Mouse (Mus musculus) adrenal gland, postnatal 10 days (tissue): ENCODE results near the gene Taok3. TPM values are rescaled to one million over a fixed set of nuclear protein-coding genes. Genes with fewer than 3 reads are reported as not detected.
A peak's percentile ranks its signal among the peaks of the same experiment; 100 is the strongest.

Experiments used
- DNase-seq: peaks from one replicate; pipeline ENCODE4 v3.0.0; 2021; ENCODE audit warnings: mixed read lengths
- long read RNA-seq, 2 experiments: library from polyadenylated mRNA; stranded (forward); transcript quantifications; one replicate each; pipeline ENCODE4 v2.0.0; 2021
- total RNA-seq, 2 experiments: library from RNA; stranded (reverse); gene quantifications; 2 replicates each; pipeline ENCODE4 v1.2.3; 2021

The Taok3 gene
- 10 to 100 TPM; 26.0 to 29.3 TPM for total RNA-seq
- long read RNA-seq, experiment 1, full-length matches to known transcripts: 20 of 52 reads
- long read RNA-seq, experiment 1, partial matches to known transcripts: 24 of 52 reads
- long read RNA-seq, experiment 1, other reads (novel, unspliced or antisense): 8 of 52 reads
- long read RNA-seq, experiment 2, partial matches to known transcripts: 0 of 1 reads
- long read RNA-seq, experiment 2, other reads (novel, unspliced or antisense): 1 of 1 reads

DNA sequence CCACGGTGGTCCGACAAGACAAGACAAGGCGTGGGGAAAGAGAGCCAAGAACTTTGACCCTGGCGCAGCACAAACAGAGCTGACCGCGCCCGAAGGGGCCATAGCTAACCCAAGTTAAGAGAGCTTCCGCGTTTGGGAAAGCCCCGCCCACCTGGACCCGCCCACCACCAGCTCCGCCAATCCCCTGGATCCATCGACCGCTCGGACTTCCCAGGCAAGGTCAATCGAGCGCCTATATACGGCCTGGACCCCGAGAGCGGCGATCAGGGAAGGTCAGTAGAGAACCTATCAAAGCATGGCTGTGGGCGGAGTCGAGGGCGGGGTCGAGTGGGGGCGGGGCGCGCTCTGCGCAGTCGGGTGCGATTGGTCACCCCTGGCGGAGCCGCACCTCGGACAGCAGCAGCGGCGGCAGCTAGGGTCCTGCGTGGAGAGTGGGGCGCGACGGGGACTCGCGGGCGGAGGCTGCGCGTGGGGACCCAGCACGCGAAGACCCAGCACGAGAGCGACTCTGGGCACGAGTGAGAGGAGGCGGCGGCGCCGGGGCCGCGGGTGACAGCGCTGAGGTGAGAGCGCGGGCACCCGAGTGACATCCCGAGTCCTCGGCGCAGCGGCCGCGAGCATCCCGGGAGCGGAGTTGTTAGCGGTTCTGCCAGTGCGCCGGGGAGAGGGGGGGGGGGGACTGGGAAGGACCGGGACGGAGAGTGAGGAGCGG, at the start of gene Taok3:
TSS of gene Taok3 (plus strand) at position 353 of the 712 bp plus-strand sequence.
- peak; percentile 100 for DNase-seq

DNA sequence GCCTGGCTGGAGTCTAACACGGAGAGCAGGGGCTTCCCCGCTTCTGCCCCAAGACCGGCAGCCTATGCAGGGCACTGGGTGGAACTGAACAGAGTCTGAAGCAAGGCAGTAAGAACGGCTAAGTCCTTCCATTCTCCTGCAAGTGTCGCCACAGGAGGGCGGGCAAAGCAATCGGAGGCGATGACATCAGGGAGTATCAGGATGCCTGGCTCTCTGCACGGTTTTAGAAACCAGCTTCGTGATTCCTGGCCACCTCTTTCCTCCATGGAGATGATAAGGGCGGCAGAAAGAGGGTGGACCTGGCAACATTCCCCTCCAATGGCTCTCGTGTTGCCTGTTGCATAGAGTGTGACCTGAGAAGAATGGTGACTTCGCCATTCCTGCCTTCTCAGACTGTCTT, 32.2 kb upstream of the Taok3 start:
- no peak for DNase-seq

DNA sequence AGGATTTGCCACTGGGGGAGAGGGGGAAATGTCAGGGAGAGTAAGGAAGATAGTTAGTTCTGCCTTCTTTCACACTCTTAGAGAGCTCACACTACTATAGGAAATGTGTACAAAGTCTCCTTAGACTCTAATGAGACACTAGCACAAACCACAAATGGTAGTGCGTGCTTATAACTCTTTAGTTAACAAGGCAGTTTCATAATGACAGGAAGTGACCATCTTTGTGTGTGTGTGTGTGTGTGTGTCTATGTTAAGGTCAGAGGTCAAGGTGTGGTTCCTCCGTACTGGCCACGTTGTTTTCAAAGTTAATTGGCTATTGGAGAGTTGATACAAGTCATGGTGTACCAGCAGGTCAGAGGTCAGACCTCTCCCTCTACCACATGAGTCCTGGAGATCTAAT, 30.8 kb upstream of the Taok3 start:
- no peak for DNase-seq

DNA sequence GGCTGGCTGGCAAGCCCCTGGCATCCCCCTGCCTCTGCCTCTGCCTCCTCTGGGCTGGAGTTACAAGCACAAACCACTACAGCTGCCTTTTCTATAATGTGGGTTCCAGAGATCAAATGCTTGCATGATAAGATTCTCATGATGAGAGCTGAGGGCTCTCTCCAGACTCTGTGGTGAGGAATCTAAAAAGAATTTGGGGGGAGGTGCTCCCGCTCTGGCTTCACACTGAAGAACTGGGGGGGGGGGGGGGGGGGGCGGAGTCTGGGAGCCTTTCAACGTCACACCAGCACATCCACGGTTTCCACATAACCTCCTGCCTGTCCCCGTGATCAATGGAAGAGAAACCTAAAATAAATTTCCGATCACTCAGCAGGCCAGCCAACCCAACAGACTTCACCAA, 30.1 kb upstream of the Taok3 start:
- no peak for DNase-seq

DNA sequence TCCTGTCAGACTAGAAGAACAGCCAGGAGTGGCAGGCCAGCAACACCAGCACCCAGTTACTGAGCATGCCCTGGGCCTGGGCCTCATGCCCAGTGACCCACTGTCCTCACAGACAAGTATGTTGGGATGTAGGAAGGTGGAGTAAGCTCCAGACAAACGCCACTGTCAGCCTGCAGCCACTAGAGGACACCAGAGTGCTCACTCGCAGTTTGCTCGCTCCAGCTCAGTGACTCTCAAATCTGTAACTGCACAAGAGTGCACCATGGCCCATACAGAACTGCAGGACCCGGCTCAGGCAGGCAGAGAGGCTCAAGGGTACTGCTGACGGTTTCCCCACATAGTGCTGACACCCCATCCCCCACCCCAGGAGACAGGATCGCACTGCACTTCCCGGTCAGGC, 25.5 kb upstream of the Taok3 start:
- DNase-seq: peak; percentile 57

DNA sequence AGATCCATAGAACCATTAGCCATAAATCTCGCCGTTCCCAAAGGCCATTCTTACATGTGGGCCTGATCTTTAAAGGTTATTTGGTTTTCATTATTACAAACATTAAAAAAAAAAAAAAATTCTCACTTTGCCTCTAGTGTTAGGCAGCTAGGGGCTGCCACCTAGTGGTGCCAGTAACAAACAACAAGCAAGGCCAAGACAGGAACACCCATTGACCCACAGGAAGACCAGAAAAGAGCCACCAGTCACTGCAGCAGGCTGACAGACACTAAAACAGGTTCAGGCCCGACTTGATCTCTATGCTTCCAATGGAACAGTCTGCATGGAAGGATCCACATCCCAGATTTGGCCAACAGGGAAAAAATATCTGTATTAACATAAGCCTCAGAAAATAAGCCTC, 23.2 kb upstream of the Taok3 start:
- DNase-seq: peak; percentile 55

DNA sequence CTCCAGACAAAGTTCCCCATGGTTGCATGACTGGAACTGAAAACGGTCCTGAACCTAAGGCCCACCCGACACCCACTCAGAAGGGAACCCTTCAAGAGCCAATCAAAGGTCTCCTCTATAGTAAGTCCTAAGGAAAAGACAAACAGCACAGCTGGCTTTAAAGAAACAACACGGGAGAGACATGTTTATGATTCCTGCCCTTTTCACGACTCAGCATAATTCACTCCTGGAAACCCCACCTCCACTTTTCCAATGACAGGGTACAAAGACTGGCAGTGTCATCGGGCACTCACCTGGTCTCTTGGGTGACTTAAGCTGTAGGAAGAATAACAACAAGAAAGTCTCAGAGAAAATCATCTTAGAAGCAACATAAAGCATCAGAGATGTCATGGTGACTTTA, 20.9 kb upstream of the Taok3 start:
- no peak for DNase-seq

DNA sequence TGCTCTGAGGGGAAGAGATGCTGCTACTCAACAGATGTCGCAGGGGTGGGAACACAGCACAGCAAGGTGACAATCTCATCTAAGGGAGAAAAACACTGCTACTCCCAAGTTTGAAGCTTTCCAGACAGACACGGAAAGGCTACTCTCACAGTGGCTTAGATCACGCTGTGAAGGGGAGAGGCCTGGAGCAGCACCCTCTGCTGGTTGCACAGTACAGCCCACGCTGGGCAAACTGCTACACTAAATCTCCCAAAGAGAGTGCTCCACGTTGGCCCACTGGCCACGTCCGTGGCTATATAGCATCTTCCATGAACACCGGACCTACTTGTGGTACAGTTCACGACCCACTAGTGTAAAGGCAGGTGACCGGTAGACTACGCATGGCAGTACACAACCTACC, 20.2 kb upstream of the Taok3 start:
- DNase-seq: no peak

DNA sequence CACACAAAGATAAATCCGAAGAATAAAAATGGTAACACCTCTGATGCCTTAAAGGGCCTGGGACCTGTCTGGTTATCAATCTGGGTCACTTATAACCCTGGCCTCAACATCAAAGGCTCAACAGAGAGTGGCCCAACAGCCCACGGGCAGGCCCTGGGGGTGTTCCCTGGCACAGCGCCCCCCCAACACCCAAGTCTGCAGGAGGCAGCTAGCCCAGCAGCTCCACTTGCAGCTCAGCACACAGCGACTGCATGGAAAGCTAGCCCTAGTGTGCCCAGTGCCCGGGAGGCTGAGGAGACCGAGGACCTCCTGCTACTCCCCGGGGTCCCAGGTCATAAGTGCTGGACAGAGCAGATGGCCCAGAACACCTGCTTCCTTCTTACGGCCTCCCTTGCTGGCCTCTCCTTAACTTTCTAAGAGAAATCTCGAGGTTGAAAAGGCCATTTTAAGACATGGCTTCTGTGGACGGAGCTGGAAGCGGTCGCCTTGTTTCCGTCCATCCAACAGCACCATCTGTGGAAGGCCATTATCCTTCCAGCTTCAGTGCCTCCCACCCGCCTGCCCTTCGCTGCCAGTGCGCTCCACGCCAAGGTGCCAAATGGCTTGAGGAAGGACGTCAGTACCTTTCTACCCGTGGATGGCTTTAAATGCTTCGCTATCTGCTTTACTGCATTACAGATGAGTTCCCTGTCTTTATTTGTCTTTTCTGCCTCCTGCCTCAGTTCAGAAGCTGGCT, 16.6 kb upstream of the Taok3 start:
- DNase-seq: no peak

DNA sequence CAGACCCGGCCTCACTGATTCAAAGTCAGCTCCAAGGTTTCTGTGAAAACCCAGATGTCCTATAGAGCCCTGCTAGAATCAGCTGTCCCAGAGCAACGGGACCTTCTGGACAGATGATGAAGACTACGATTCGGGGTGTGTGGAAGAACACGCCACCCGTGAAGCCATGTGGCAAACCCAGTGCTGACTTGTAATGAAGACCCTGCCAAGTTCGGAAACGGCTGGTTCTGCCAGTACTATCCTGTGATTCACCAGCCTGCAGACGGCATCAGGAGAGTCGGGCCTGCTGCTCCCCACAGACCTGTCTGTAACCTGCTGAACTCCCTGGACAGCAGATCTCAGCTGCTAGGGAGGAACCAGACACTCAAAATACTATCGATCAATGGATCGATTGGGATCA, 15.6 kb upstream of the Taok3 start:
- no peak for DNase-seq

DNA sequence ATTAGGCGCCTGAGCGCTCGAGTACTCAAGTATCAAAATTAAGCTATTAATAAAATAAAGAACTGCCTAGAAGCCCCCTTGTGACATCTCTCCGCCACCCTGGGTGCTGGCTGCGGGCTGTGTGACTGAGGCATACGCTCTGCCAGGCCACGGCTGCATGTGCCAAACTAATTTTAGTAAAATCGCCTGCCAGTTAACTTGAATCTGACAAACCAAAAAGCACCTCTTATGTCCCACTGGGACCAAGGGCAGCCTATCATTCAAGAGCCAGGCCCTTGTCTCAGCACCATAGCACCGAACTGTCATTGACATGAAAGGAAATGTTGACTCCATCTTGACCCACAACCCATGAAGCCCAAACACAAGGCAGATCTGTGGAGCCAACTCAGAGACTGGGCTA, 14.2 kb upstream of the Taok3 start:
- no peak for DNase-seq

DNA sequence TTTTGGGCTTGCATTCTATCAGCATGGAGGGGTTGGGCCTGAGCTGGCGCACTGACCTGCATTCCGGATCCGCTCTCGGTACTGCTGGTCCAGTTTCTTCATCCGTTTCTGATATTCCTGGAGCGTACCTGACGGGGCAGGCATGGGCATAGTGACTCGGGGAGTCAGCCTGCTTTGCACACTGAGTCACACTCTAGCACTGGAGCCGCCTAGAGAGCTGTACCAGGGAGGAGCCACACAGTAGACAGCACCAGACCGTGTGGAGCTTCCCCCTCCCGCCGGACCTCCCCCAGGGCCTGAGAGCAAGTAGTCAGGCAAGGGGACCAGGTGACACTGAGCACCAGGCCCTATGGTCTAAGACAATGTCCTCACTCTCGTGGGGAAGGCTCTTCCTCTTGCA, 11.6 kb upstream of the Taok3 start:
- DNase-seq: no peak

DNA sequence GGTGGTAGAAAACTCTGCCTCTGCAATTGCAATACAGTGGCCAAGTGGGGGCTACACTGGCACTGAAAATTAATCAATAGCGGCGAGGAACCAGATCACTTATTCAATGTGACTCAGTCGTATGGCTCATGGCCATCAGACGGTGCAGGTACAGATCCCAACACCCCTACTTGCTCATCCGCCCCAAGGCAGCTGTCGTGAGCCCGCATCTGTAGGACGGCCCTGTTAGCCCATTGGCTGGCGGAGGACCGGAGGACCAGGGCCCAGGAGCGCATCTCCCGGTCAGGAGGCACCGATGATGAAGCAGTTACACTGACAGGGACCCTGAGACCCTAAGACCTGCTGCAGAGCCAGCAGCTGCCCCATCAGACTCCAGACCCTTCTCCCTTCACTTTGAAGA, 11.2 kb upstream of the Taok3 start:
- DNase-seq: no peak

DNA sequence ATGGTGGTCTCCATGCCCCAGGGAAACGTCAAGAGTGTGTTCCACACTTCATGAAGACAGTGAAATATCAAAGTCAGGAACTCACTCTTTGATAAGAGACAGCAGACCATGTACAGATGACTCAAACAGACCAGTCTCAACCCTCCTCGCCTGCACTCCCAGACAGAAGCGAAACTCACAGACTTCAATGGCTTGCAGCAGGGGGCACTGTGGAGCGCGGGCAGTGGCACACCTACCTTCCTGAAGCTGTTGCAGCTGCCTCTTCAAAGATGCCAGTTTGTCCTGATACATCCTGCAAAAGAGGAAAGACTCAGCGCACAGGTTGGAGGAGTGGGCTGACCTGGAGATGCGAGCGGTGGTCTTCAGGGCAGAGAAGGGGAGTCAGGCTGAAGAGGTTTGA, 10.4 kb upstream of the Taok3 start:
- DNase-seq: peak; percentile 40

DNA sequence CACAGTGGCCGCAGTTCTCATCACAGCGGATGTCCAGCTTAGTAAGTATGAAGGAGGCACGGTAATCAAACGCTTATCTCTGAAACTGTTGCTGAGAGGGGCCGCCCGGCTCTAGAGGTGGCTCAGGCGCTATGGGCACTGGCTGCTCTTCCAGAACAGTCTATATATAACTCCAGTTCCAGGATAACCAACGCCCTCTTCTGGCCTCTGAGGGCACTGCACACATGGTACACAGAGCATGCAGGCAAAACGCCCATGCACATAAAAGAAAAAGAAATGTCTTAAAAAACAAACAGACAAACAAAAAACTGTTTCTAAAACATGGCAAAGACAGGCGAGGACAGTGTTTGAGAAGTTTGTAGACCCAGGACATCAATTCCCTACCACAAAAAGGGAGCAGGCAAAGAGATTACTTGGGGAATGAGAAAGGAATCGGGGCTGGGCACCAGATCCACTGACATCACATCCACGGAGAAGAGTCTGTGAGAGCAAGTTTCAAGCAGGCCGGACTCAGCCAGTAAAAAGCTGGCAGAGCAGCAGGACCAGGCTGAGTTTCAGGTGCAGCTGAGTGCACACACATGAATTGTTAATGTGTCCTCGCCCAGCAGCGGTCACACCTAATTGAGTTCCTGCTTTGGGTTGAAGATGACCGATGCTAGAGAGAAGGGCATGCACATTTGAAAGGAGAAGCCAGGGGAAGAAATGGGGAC, 8.7 kb upstream of the Taok3 start:
- no peak for DNase-seq

DNA sequence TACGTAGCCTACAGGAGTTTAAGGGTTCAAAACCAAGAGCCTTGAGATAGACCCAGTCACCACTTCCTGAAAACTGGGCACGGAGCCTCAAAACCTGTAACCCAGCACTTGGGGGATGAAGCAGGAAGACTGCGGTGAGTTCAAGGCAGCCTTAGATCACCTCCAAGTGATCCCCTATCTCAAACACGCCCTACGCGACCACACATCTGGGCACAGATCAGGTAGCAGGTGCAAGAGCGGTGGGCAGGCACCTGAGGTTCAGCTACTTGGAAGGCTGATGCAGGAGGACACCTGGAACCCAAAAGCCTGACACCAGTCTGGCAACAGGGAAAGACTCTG, 8.2 kb upstream of the Taok3 start:
- no peak for DNase-seq

DNA sequence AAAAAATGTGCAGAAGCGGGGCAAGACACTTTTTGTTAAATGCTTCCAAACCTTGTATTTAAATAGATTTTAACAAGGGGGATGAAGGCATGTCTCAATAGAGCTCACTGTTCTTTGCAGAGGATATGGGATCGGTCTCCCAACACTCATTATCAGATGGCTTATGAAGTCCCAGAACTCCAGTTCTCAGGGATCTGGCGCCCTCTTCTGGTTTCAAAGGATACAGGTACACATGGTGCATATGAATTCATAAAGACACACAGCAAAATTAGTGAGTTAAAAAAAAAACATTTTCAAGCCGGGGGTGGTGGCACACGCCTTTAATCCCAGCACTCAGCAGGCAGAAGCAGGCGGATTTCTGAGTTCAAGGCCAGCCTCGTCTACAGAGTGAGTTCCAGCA, 6.6 kb upstream of the Taok3 start:
- no peak for DNase-seq

DNA sequence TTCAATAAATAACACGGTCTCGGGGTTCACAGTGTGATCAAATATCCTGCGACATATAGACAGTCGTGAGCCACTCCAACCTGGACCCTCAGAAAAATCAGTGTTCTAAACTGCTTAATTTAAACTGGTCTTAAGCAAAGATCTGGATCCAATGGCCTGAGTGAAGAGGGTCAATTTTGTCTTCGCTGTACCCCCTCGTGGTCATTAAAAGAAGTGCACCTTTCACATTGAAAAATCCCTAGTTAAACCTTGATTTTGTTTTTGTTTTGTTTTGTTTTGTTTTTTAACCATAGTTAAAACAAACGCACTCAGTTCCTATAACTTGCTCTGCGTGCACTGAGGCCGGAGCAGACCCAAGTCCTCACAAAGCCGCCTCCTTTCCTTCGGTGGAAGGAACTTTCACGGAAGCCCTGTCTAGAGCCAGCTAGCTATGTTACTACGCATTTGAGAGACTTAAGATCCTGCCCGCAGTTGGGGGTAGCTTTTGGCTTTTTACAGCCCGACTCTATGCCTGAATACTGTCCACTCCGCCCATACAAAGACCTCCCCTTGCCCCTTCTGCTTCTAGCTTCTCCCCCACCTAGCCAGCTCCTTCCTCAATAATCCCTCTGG, 5.2 kb upstream of the Taok3 start:
- DNase-seq: peak; percentile 27

DNA sequence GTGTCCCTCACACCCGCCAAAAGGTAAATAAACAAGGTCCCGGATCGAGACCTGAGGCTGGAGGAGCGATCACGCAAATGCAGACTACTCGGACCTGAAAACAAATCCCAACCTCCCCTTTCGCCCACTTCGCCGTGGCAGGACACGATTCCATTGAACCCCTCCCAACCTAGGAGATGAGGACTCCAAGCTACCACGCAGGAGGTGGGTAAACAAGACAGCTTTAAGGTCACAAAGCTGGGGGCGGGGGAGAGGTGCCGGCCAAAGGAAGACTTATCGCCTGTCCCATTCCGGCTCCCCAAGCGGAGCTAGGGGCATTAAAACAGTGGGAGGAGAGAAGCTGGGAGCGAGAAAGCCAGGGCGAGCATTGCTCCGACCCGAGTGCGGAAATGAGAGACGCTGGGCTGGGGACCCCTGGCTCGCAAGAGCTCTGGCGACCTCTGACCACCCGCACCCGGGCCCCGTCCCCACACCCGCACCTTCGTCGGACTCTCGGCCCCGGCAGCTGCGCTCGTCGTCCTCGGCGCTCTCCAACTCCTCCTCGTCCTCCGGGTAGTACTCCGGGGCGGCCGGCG, 4.6 kb upstream of the Taok3 start:
- DNase-seq: peak; percentile 66

DNA sequence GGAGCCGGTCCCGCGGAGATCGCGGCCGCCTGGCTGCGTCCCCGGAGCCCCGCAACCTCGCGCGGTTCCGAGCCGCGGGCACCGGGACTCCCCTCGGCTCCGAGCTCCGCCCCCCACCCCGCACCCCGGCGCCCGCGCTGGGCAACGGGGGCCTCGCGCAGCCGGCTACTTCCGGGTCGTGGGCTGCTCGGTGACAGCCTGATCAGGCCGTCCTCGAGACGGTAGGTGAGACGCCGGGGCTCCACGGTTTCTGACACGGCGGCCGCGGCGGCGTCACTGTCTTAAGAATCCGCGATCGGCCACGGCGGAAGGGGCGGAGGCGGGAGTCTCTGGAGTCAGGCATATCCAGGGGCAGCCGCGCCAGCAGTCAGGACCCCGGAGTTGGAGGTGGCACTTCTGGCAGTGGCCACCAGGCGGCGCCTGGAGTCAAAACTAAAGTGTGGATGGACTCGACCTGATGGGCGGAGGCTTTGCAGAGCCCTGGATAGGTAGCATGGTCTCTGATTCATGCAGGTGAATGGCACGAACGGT, 4.0 kb upstream of the Taok3 start, which contains the start of gene Suds3:
TSS of gene Suds3 (minus strand) at position 278 of the 531 bp plus-strand sequence.
- DNase-seq: peak; percentile 98

DNA sequence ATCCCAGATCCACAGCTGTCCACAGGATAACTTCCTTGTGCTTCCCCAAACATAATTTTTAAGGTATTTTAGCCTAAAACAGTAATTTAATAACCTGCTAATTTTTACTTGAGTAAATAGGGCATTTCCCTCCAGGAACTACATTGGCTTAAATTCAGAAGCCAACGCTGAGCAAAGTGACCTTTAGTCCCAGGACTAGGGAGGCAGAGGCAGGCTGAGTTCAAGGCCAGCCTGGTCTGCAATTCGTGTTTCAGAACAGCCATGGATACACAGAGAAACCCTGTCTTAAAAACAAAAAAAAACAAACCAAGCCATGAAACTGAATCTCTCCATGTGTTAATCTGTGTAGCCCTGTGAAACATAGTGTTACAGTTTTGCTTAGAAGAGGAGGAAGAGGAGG, 3.3 kb upstream of the Taok3 start:
- no peak for DNase-seq

DNA sequence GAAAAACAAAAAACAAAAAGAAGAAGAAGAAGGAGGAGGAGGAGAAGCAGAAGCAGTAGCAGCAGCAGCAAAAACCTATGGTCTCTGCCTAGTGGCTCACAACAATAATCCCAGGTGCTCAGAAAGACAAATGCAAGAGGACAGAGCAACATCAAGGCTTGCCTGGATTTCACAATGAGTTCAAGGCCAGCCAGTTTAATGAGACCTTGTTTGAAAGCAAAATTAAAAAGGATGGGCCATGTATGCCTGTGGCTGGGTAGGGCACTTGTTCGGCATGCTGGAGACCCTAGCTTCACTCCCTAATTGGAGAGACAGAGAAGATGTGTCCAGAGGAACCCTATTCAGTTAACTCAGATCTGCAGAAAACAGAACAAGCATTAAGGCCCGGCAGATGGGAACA, 2.7 kb upstream of the Taok3 start:
- DNase-seq: peak; percentile 24
